Mouse (Mus musculus) midbrain, embryonic 10.5 days (tissue): ENCODE measurements at regions not wholly inside any gene's neighbourhood (a gene's known extent, or its start where the extent isn't known, plus 50 kb on each side); places are given as distances from the start of the nearest gene placed in this dataset.
"Not testable (repeated sequence)": the region's sequence is repeated elsewhere in the genome, so short reads cannot be mapped to it uniquely, and the experiment has no call there.

ENCODE experiments used
- DNase-seq: peaks from one replicate; pipeline ENCODE4 v3.0.0-alpha.2; 2017; ENCODE audit warnings: low spot score
- H3K27ac ChIP-seq: fragments of 300-500 bp; sonication (generic); replicated peaks from 2 replicates; pipeline ENCODE4 v1.5.1; 2016; ENCODE audit warnings: mild to moderate bottlenecking
- H3K27me3 ChIP-seq: fragments of 300-500 bp; sonication (generic); 2 replicates; pipeline ENCODE4 v1.6.1; 2016; ENCODE audit warnings: low read depth, mild to moderate bottlenecking; ENCODE audit not compliant: poor library complexity, severe bottlenecking
- H3K36me3 ChIP-seq: fragments of 300-500 bp; sonication (generic); 2 replicates; pipeline ENCODE4 v1.6.1; 2016; ENCODE audit warnings: mild to moderate bottlenecking, moderate library complexity
- H3K4me1 ChIP-seq: fragments of 300-500 bp; sonication (generic); 2 replicates; pipeline ENCODE4 v1.6.1; 2016
- H3K4me3 ChIP-seq: fragments of 300-500 bp; sonication (generic); 2 replicates; pipeline ENCODE4 v1.5.1; 2016; ENCODE audit warnings: mild to moderate bottlenecking, moderate library complexity
- H3K9me3 ChIP-seq: fragments of 300-500 bp; sonication (generic); replicated peaks from 2 replicates; pipeline ENCODE4 v1.6.1; 2016; ENCODE audit warnings: mild to moderate bottlenecking
- WGBS: fragments of 180-500 bp; shearing (Covaris S2); methylation state at CpG from one replicate; pipeline ENCODE4 v1.1.7; 2016; 5-methylcytosine and 5-hydroxymethylcytosine counted together

GRCm38 (mm10) chr7:59711741-59712140, 293.1 kb downstream of the Snurf start:
- DNase-seq: not testable (repeated sequence)

More at GRCm38 (mm10) chr7:59711741-59712140, 293.1 kb downstream of the Snurf start:
- 100% methylated on average over 1 of the region's 1 CpGs for WGBS
- H3K4me1 ChIP-seq, H3K27ac ChIP-seq, H3K27me3 ChIP-seq, H3K4me3 ChIP-seq, H3K36me3 ChIP-seq: not testable (repeated sequence)
- H3K9me3 ChIP-seq: peaks cover 59% of the 10 kb centered on the region
